Mouse (Mus musculus): ENCODE data around the gene Sox1. TPM values are rescaled to one million over a fixed set of nuclear protein-coding genes. Genes with fewer than 3 reads are reported as not detected.

The Sox1 gene
- polyA plus RNA-seq, 1 experiment: 6.8 TPM

DNA sequence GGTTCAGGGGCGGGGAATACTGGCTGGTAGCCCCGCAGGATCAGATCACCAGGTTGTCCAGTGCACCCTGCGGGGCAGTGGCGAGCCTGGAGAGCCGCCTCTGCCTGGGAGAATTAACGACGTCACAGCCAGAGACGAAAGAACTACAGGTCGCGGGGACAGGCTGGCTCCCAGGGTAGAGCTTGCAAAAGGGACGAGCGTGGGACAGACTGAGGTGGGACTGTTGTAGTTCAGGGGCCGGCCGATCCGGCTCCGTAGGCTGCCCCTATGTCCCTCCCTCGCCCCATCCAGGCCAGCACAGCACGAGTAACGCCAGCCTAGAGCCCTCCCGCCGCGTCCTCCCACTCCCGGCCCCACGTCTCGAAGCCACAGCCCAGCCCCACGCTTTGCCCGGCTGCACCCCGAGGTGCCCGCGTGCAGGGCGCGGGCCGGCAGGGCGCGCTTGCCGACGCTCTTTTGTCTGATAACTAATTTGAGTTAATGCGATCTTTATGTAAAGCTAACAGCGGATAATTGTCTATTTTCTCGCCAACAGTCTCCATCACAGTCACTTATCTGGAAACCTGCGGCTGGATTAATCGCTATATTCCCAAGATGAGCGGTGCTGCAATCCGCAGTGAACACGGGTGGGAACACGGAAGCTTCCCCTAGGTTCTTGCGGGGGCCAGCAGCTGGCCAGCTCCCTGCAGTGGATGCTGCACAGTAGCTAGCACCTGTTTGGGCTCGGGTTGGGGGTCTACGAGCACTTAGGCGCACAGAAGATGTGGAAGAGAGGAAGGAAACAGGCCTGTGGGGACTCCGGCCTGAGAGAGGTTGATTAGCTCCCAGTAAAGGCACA lies 36.0 kb downstream of the Sox1 start:
- no peak overlapping the region; the same call in 1 of the 2 replicates for H3K4me3 ChIP-seq (ENCODE audit: insufficient read depth, low read length)
- peaks cover 2% of the 10 kb centered on the region; the same call in 1 of the 2 replicates for H3K4me1 ChIP-seq (ENCODE audit: control insufficient read depth, insufficient read depth, low read length)
- TF ChIP-seq POLR2A (IDR thresholded peaks at IDR 0.05; ENCODE audit: extremely low read depth, insufficient read depth, low read length): no peak
- TF ChIP-seq CTCF (IDR thresholded peaks at IDR 0.05; ENCODE audit: extremely low read depth, insufficient read depth, low read length): no peak
- H3K27ac ChIP-seq (ENCODE audit: insufficient read depth, low read length): no peak overlapping the region

DNA sequence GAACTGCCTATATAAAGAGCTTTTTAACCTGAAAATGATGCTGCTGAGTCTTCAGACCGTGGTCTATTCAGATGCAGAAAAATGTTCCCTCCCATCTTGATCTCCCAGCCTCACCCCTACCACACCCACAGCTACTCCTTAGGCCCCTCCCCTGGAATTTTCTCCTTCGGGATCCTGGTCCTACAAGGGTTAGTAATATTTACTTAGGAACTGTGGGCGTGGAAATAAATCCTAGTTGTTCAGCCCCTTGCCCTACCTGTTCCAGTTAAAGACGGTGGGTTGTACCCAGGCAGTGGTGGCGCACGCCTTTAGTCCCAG lies 36.6 kb downstream of the Sox1 start:
- TF ChIP-seq CTCF (IDR thresholded peaks at IDR 0.05; ENCODE audit: extremely low read depth, insufficient read depth, low read length): no peak
- TF ChIP-seq POLR2A (IDR thresholded peaks at IDR 0.05; ENCODE audit: extremely low read depth, insufficient read depth, low read length): no peak
- H3K4me1 ChIP-seq (ENCODE audit: control insufficient read depth, insufficient read depth, low read length): peaks cover 2% of the 10 kb centered on the region; the same call in 1 of the 2 replicates
- no peak overlapping the region for H3K27ac ChIP-seq (ENCODE audit: insufficient read depth, low read length)
- no peak overlapping the region for H3K4me3 ChIP-seq (ENCODE audit: insufficient read depth, low read length)

DNA sequence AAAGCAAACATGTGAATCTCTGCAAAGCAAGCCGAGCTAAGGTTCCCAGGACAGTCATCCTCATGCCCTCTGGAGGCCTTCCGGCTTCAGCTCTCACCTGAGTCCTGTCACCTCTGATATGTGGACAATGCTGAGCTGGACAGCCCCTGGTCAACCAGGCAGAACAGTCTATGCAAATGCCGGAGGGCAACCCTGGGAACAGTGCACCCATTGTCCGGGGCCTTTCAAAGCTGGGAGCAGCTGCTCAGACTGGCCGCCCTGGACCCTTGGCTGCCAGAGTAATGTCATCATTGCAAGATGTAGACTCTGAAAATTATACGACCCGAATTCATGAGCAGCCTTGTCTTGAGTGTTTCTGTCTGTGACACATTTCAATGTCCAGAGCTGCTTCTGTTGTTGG lies 37.5 kb downstream of the Sox1 start:
- no peak overlapping the region for H3K4me3 ChIP-seq (ENCODE audit: insufficient read depth, low read length)
- no peak overlapping the region for H3K27ac ChIP-seq (ENCODE audit: insufficient read depth, low read length)
- H3K4me1 ChIP-seq (ENCODE audit: control insufficient read depth, insufficient read depth, low read length): peaks cover 2% of the 10 kb centered on the region; the same call in 1 of the 2 replicates
- no peak for TF ChIP-seq CTCF (IDR thresholded peaks at IDR 0.05; ENCODE audit: extremely low read depth, insufficient read depth, low read length)
- TF ChIP-seq POLR2A (IDR thresholded peaks at IDR 0.05; ENCODE audit: extremely low read depth, insufficient read depth, low read length): no peak

DNA sequence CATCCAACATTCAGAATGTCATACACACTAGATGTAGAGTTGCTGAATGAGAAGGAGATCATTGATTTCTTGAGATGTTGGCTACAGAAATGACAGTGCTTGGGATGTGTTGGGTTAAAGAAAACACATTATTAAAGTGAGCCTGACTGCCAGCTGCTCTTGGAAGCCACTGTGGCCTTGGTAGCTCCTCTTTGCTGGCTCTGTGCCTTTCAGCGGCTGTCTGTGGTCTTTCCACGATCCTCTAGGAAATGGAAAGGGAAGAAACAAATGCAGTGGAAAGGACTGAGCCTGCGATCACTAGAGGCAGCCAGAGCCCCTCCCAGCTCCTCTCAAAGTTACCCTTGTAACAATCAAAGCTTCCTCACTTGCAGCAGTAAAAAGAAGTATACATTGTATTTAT lies 39.7 kb downstream of the Sox1 start:
- Histone ChIP-seq H3K4me1 (ENCODE audit: control insufficient read depth, insufficient read depth, low read length) (peaks cover 2% of the 10 kb centered on the region; the same call in 1 of the 2 replicates), H3K4me3 (ENCODE audit: insufficient read depth, low read length) (no peak overlapping the region), H3K27ac (ENCODE audit: insufficient read depth, low read length) (no peak overlapping the region)
- TF ChIP-seq POLR2A (IDR thresholded peaks at IDR 0.05; ENCODE audit: extremely low read depth, insufficient read depth, low read length) (no peak), CTCF (IDR thresholded peaks at IDR 0.05; ENCODE audit: extremely low read depth, insufficient read depth, low read length) (no peak)

DNA sequence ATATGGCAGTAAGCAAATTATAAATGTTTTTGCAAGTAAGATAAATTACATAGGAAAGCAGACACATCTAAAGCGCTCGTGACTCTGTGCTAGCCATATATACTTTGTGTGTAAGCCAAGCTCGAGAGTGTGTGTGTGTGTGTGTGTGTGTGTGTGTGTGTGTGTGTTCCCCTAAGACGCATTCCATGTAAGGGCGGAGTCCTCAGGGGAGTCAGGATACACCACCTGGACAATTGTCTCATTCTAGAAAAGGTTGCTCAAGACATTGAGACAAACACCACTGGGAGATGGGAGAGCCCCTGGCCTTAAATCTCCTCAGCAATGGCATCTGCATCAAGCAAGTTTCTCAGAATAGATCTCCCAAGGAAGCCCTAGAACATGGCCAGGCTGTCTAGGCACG lies 42.9 kb downstream of the Sox1 start:
- no peak for TF ChIP-seq POLR2A (IDR thresholded peaks at IDR 0.05; ENCODE audit: extremely low read depth, insufficient read depth, low read length)
- H3K4me1 ChIP-seq (ENCODE audit: control insufficient read depth, insufficient read depth, low read length): no peaks in the 10 kb centered on the region
- H3K27ac ChIP-seq (ENCODE audit: insufficient read depth, low read length): no peak overlapping the region
- no peak overlapping the region for H3K4me3 ChIP-seq (ENCODE audit: insufficient read depth, low read length)

DNA sequence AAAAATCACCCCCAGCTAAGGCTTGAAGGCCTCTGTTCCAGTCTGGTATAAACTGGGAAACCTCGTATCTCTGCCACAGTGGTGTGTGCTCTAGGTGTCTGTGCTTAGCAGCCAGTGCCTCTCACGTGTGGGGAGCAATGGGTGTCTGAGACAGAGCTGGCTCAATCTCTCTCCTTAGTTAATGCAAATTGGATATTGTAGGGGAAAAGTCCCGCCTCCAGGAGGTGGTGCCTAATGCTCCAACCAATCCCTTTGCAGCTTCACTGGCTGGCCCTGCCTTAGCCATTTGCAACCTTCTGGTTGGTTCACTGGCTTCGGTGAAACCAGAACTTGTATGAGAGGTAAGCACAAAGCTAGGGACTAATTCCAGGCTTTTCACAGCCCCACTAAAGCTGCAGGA lies 43.9 kb downstream of the Sox1 start:
- no peak overlapping the region for H3K27ac ChIP-seq (ENCODE audit: insufficient read depth, low read length)
- no peak overlapping the region for H3K4me3 ChIP-seq (ENCODE audit: insufficient read depth, low read length)
- no peaks in the 10 kb centered on the region for H3K4me1 ChIP-seq (ENCODE audit: control insufficient read depth, insufficient read depth, low read length)
- TF ChIP-seq POLR2A (IDR thresholded peaks at IDR 0.05; ENCODE audit: extremely low read depth, insufficient read depth, low read length) (no peak), CTCF (IDR thresholded peaks at IDR 0.05; ENCODE audit: extremely low read depth, insufficient read depth, low read length) (no peak)

DNA sequence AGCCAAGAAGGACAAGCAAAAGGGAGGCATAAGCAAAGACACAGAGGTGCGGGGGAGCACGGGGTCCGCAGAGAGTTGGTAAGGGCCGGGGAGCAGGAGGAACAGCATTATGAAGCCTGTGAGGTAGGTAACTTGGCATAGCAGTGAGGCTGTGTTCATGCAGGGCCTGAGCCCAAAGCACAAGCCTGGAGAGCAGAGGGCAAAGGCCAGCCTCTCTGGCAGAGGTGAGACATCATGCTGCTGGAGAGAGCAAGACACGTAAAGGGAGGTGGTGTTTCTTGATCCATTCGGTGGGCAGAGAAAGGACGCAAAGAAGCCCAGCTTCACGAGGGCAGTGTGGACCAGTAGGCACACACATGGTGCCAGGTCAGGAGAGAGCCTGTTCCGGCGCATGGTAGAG lies 44.8 kb downstream of the Sox1 start:
- no peak for TF ChIP-seq POLR2A (IDR thresholded peaks at IDR 0.05; ENCODE audit: extremely low read depth, insufficient read depth, low read length)
- no peak for TF ChIP-seq CTCF (IDR thresholded peaks at IDR 0.05; ENCODE audit: extremely low read depth, insufficient read depth, low read length)
- H3K27ac ChIP-seq (ENCODE audit: insufficient read depth, low read length): no peak overlapping the region
- H3K4me3 ChIP-seq (ENCODE audit: insufficient read depth, low read length): no peak overlapping the region

DNA sequence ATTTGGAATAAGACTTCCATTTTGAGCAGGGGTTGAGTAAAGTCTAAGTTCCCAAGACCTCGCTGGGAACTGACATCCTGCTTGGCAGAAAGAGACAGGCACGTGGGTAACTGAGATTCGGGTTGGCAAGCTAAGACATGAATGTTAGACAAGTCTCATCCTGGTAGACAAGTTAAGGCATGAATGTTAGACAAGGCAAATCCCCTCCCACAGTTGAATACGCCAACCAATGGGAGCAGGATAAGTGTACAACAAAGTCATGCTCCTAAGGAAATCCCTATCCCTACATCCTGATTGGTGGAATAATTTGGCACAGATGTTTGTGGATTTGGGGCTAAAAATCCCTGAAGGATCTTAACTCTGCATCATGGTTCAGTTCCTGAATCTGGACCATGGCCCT lies 45.9 kb downstream of the Sox1 start:
- Histone ChIP-seq H3K4me1 (ENCODE audit: control insufficient read depth, insufficient read depth, low read length) (no peaks in the 10 kb centered on the region), H3K4me3 (ENCODE audit: insufficient read depth, low read length) (no peak overlapping the region), H3K27ac (ENCODE audit: insufficient read depth, low read length) (no peak overlapping the region)
- TF ChIP-seq POLR2A (IDR thresholded peaks at IDR 0.05; ENCODE audit: extremely low read depth, insufficient read depth, low read length) (no peak), CTCF (IDR thresholded peaks at IDR 0.05; ENCODE audit: extremely low read depth, insufficient read depth, low read length) (no peak)

More for the DNA sequence above, 44.8 kb downstream of the Sox1 start:
- H3K4me1 ChIP-seq (ENCODE audit: control insufficient read depth, insufficient read depth, low read length): no peaks in the 10 kb centered on the region

DNA sequence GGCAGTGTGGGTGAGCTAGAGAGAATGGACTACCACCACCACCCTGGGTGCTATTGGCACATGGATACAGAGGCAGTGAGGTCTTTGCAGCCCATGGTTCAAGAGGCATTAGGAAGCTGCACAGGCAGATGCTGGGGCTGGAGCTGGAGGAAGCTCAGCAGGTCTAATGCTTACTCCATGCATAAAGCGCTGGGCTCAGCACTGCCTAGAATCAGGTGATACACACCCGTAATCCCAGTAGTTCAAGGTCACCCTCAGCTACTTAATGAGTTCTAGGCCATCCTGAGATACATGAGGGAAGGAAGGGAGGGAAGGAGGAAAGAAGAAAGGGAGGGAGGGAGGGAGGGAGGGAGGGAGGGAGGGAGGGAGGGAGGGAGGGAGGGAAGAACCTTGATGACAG lies 50.2 kb downstream of the Sox1 start:
- Histone ChIP-seq H3K27ac (ENCODE audit: insufficient read depth, low read length) (no peak overlapping the region), H3K4me1 (ENCODE audit: control insufficient read depth, insufficient read depth, low read length) (no peaks in the 10 kb centered on the region), H3K4me3 (ENCODE audit: insufficient read depth, low read length) (no peak overlapping the region)
- TF ChIP-seq POLR2A (IDR thresholded peaks at IDR 0.05; ENCODE audit: extremely low read depth, insufficient read depth, low read length) (no peak), CTCF (IDR thresholded peaks at IDR 0.05; ENCODE audit: extremely low read depth, insufficient read depth, low read length) (no peak)

DNA sequence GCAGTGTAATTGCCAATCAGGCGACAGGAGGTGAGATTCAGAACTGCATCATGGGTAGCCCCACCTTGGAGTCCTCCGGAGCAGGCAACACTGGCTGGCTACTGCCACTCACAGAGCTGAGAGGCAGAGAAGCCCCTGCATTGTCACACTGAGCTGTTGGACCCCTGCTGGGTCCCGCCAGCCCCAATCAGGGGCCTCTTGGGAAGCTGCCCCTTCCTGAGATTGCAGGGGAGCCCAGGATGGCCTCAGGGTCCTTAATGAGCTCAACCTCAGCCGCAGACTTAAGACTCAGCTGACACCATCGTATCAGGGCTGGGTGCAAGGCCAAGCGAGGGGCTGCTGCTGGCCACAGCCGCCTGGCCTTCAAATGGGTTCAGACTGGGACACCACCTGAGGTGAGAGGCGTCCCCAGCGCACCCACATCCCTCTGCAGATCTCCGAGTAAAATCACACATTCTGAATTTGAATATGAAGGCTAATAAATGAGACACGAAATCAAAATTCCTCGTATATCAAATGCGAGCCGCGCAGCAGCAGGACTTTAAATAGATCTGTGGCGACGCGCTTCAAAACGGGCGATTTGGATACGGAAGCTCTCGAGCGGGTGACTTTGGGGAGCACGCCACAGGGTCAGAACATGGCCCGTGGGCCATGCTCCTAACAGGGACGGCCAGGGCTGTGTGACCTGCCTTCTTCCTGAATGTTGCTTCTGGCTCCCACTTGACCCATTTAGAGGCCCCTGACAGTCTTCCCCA lies 51.0 kb downstream of the Sox1 start:
- no peak overlapping the region for H3K4me3 ChIP-seq (ENCODE audit: insufficient read depth, low read length)
- no peak overlapping the region for H3K27ac ChIP-seq (ENCODE audit: insufficient read depth, low read length)
- TF ChIP-seq POLR2A (IDR thresholded peaks at IDR 0.05; ENCODE audit: extremely low read depth, insufficient read depth, low read length) (no peak), CTCF (IDR thresholded peaks at IDR 0.05; ENCODE audit: extremely low read depth, insufficient read depth, low read length) (no peak)
- H3K4me1 ChIP-seq (ENCODE audit: control insufficient read depth, insufficient read depth, low read length): no peaks in the 10 kb centered on the region

Other genes starting within 250 kb of the Sox1 start
- not detected in 2 replicates for gene A230072I06Rik, start 116.5 kb upstream of the Sox1 start, polyA plus RNA-seq (2012; rRNA removed)
- not detected in 2 replicates for gene Spaca7, start 177.7 kb downstream of the Sox1 start, polyA plus RNA-seq (2012; rRNA removed)